Mouse (Mus musculus): ENCODE data around the gene Plekhg4.

- TF ChIP-seq POLR2A (IDR thresholded peaks at IDR 0.05; ENCODE audit: low read depth, low read length) = peak; percentile 67
- peak; percentile 53; the same call in 1 of the 2 replicates for TF ChIP-seq CTCF (IDR thresholded peaks at IDR 0.05; ENCODE audit: extremely low read depth, insufficient read length, insufficient replicate concordance, low read depth, low read length)
Measured at GRCm38 (mm10) chr8:105326141-105326672, 46.9 kb upstream of the Plekhg4 start, which contains the start of the genes Lrrc29 and Tmem208.
